Mouse (Mus musculus) thymus, adult 2 months (tissue): ENCODE results near the gene Trappc6a. TPM values are rescaled to one million over a fixed set of nuclear protein-coding genes. Genes with fewer than 3 reads are reported as not detected.

Experiments
- DNase-seq: peaks from one replicate; pipeline ENCODE4 v3.0.0; 2021
- H3K27ac ChIP-seq: fragments of 200-500 bp; 2 replicates; pipeline ENCODE4 v1.5.1; 2012; ENCODE audit warnings: low read length, control low read depth; ENCODE audit not compliant: control insufficient read depth, insufficient read depth
- H3K27me3 ChIP-seq: fragments of 200-500 bp; 2 replicates; pipeline ENCODE4 v1.6.1; 2012; ENCODE audit warnings: mild to moderate bottlenecking, low read length, moderate library complexity, mixed read lengths; ENCODE audit not compliant: control insufficient read depth, insufficient read depth
- H3K36me3 ChIP-seq: fragments of 200-500 bp; 2 replicates; pipeline ENCODE4 v1.6.1; 2012; ENCODE audit warnings: mild to moderate bottlenecking, low read length, moderate library complexity; ENCODE audit not compliant: control insufficient read depth, insufficient read depth
- H3K4me1 ChIP-seq: fragments of 200-500 bp; replicated peaks from 2 replicates; pipeline ENCODE4 v1.6.1; 2012; ENCODE audit warnings: low read length; ENCODE audit not compliant: control insufficient read depth, insufficient read depth
- H3K4me3 ChIP-seq: fragments of 200-500 bp; 2 replicates; pipeline ENCODE4 v1.5.1; 2012; ENCODE audit warnings: mild to moderate bottlenecking, low read length, control low read depth, moderate library complexity; ENCODE audit not compliant: control insufficient read depth, insufficient read depth
- CTCF ChIP-seq: fragments of 200-500 bp; IDR thresholded peaks from 2 replicates; pipeline ENCODE4 v1.5.1; 2012; ENCODE audit warnings: mild to moderate bottlenecking, control low read depth, low read length, moderate library complexity, borderline replicate concordance; ENCODE audit not compliant: control insufficient read depth, poor library complexity, insufficient read depth; ENCODE audit errors: extremely low read depth
- POLR2A ChIP-seq: fragments of 200-500 bp; IDR thresholded peaks from 2 replicates; pipeline ENCODE4 v1.6.1; 2012; ENCODE audit warnings: mild to moderate bottlenecking, low read length, control low read depth, moderate library complexity; ENCODE audit not compliant: control insufficient read depth, poor library complexity, insufficient read depth; ENCODE audit errors: extremely low read depth
- WGBS: fragments of 180-500 bp; shearing (Covaris S2); methylation state at CpG from one replicate; pipeline ENCODE4 v1.1.7; 2018; 5-methylcytosine and 5-hydroxymethylcytosine counted together
- polyA plus RNA-seq: library from polyadenylated mRNA; depleted of rRNA; stranded (reverse); fragments of >200 nt; gene quantifications from 2 replicates; pipeline ENCODE4 v1.2.3, GENCODE M21; 2012

Gene Trappc6a
- polyA plus RNA-seq, 1 experiment: 86.7 TPM

DNA sequence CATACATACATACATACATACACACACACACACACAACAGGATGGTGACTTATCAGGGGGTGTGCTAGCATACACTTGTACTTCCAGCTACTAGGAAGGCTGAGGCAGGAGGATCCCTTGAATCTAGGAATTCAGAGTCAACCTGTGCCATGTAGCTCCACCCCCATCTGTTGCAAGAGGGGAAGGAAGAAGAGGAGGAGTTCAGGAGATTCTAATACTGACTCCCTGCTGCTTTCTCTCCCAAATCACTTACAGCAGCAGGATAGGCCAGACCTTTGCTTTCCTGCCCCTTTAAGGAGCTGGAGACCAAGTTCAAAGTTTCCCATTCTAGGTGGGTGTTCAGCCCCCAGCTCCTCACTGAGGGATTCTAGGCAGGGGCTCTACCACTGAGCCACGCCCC lies 22.7 kb upstream of the Trappc6a start:
- WGBS: 100% methylated on average over 1 of the region's 1 CpGs
- no peaks in the 10 kb centered on the region for H3K36me3 ChIP-seq
- no peak for TF ChIP-seq POLR2A
- no peak for TF ChIP-seq CTCF
- no peaks in the 10 kb centered on the region for H3K4me1 ChIP-seq
- DNase-seq: no peak
- H3K27me3 ChIP-seq: no peaks in the 10 kb centered on the region
- no peak overlapping the region for H3K27ac ChIP-seq
- no peak overlapping the region for H3K4me3 ChIP-seq

DNA sequence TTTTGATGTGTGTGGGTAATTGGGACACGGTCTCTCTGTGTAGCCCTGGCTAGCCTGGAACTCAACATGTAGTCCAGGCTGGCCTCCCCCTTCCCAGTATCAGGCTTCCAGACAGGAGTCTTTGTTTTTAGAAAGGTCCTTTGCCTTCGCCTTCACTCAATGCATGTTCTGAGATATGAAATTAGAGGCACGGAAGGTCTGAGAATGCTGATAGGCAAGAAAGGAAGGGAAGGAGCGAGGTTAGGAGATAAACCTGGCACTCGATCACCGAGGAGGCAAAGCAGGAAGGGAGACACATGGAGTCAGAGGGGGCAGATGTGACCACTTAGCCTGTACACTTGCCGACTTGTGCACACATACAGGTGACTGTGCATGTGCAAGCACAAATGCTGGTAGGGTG lies 21.6 kb upstream of the Trappc6a start:
- H3K27me3 ChIP-seq: no peaks in the 10 kb centered on the region
- H3K4me1 ChIP-seq: no peaks in the 10 kb centered on the region; the same call in 1 of the 2 replicates
- H3K4me3 ChIP-seq: no peak overlapping the region
- no peak for TF ChIP-seq CTCF
- no peak for TF ChIP-seq POLR2A
- H3K36me3 ChIP-seq: no peaks in the 10 kb centered on the region
- no peak for DNase-seq
- H3K27ac ChIP-seq: no peak overlapping the region
- 97% methylated on average over 7 of the region's 7 CpGs for WGBS

GRCm38 (mm10) chr7:19489525-19489924 lies 18.7 kb upstream of the Trappc6a start:
- DNase-seq: no peak
- 95% methylated on average over 31 of the region's 31 CpGs for WGBS
- H3K27me3 ChIP-seq: no peaks in the 10 kb centered on the region
- H3K4me3 ChIP-seq: no peak overlapping the region
- no peak overlapping the region for H3K27ac ChIP-seq
- no peaks in the 10 kb centered on the region for H3K36me3 ChIP-seq
- TF ChIP-seq CTCF (no peak), POLR2A (no peak)
- no peaks in the 10 kb centered on the region; the same call in 1 of the 2 replicates for H3K4me1 ChIP-seq

- no peak overlapping the region for H3K27ac ChIP-seq
- H3K4me3 ChIP-seq: no peak overlapping the region
- no peaks in the 10 kb centered on the region for H3K27me3 ChIP-seq
These were observed 16.5 kb upstream of the Trappc6a start for GRCm38 (mm10) chr7:19491731-19492130.

DNA sequence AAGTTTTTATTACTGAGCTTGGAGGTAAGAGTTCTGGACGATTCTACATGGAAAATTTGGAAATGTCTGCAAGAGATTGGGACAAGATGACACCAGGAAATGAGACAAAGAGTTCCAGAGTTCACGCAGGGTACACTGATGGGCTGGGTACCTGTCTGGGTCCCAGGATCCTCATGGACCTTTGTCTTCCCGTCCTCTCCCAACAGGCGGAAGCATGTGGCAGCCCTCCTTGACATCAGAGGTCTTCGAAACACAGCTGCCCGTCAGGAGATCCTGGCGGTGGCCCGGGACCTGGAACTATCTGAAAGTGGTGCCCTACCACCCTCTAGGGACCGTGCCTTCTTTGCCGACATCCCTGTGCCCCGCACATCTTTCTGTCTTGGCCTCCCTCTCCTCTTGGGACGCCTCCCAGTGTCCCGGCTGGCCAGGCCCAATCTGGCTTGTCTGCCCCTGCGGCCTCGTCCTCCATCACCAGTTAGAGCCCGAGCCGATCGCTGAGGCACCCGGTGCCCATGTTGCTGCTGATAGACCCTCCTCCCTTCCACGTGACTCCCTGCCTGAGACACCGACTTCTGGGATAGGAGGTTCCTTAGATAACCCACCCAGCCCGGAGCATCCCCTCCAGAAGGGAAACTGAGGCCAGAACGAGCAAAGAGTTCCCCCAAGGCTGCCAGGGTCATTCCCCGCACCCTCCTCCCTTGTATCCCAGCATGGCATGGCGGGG lies 13.3 kb upstream of the Trappc6a start:
- DNase-seq: no peak
- no peaks in the 10 kb centered on the region for H3K27me3 ChIP-seq
- H3K4me1 ChIP-seq: no peaks in the 10 kb centered on the region; the same call in 1 of the 2 replicates
- no peak overlapping the region for H3K27ac ChIP-seq
- 93% methylated on average over 25 of the region's 25 CpGs for WGBS
- H3K4me3 ChIP-seq: no peak overlapping the region
- no peak for TF ChIP-seq CTCF
- no peak for TF ChIP-seq POLR2A
- H3K36me3 ChIP-seq: no peaks in the 10 kb centered on the region

More at GRCm38 (mm10) chr7:19491731-19492130, 16.5 kb upstream of the Trappc6a start:
- 2% methylated on average over 26 of the region's 26 CpGs for WGBS
- H3K36me3 ChIP-seq: no peaks in the 10 kb centered on the region
- no peaks in the 10 kb centered on the region; the same call in 1 of the 2 replicates for H3K4me1 ChIP-seq
- no peak for DNase-seq
- TF ChIP-seq POLR2A: no peak
- no peak for TF ChIP-seq CTCF

DNA sequence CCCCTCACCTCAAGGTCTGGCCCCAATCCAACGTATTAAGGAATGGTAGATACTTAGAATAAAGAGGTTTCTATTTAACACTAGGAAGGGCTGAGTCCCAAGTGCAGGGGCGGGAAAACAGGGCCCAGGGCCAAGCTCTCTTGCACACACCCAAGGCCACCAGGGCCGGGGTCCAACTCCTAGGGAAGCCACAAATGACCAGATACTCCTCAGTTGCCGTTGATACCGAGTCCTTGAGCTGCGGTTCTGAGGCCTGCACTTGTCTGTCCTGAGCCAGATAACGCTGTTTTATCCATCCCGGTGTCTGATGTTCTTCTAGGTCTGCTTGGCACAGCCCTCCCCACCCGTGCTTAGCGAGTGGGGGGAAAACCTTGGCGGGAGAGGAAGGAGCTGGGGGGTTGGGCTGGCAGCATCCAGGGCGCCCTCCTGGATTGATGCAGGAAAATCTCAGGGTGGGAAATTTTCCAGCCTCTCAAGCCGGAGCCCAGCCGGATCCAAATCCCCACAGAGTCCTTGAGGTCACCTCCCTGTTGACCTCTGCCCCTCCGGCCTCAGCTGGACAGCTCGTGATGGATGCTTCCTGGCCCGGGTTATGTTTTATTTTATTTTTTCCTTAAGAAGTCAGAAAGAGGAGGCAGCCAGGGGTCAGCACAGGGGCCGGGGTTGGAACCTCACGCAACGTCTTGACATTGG lies 12.5 kb upstream of the Trappc6a start:
- TF ChIP-seq CTCF (no peak), POLR2A (no peak)
- Histone ChIP-seq H3K4me1 (peaks cover 4% of the 10 kb centered on the region; the same call in 1 of the 2 replicates), H3K27me3 (no peaks in the 10 kb centered on the region), H3K36me3 (no peaks in the 10 kb centered on the region), H3K27ac (no peak overlapping the region), H3K4me3 (no peak overlapping the region)
- WGBS: 91% methylated on average over 20 of the region's 20 CpGs
- no peak for DNase-seq

DNA sequence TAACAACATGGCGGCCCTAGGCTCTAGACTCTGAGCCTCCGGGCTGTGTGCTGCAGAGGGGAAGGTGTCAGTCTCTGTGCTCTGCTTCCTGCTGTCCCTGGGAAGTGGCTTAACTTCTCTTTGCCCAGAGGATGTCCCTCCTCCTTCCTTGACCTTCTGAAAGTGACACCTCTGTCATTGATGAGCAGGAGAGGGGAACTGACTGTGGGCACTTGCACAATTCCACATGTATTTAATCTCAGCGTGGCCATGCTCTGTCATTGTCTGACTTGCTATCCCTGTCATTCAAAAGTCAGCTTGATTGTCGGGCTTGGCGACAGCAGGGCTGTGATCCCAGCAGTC lies 12.0 kb upstream of the Trappc6a start:
- no peak for DNase-seq
- TF ChIP-seq CTCF: no peak
- no peak for TF ChIP-seq POLR2A

More for the DNA sequence above, 12.0 kb upstream of the Trappc6a start:
- Histone ChIP-seq H3K27ac (no peak overlapping the region), H3K27me3 (no peaks in the 10 kb centered on the region), H3K36me3 (no peaks in the 10 kb centered on the region), H3K4me1 (peaks cover 4% of the 10 kb centered on the region; the same call in 1 of the 2 replicates), H3K4me3 (no peak overlapping the region)
- WGBS: 90% methylated on average over 5 of the region's 5 CpGs
